8 mouse cellular contexts compared by ENCODE assay signal in genomic region chr16:28793115-28793514, GRCm38 (mm10). TPM values are rescaled to one million over a fixed set of nuclear protein-coding genes. Genes with fewer than 3 reads are reported as not detected.
DNase-seq lines count a peak whose midpoint lies in the region; ATAC-seq and TF ChIP-seq lines count a peak whose summit lies in the region.

No protein-coding gene starts in this region.

- H3K4me2 ChIP-seq in heart, embryonic 12.5 days: no peak overlapping the region
- H3K4me2 ChIP-seq in neural tube, embryonic 11.5 days (ENCODE audit: low read depth): no peak overlapping the region

- no peak overlapping the region for H3K9ac ChIP-seq in heart, embryonic 12.5 days
- H3K9ac ChIP-seq in ES-E14 (ENCODE audit: insufficient read depth, low read depth, low read length, poor library complexity, severe bottlenecking): no peak overlapping the region
- no peak overlapping the region for H3K9ac ChIP-seq in neural tube, embryonic 11.5 days (ENCODE audit: low read length)

- intact Hi-C loops in heart, postnatal 10 days (cut with DNase I): loop anchor here (1.0 kb wide), 1 partner anchor 200 kb away; no protein-coding TSS in a partner anchor

- no peak overlapping the region for H3K27ac ChIP-seq in heart, embryonic 12.5 days (ENCODE audit: poor library complexity, severe bottlenecking)
- H3K27ac ChIP-seq in ES-E14 (ENCODE audit: insufficient read depth, low read depth, low read length, poor library complexity, severe bottlenecking): no peak overlapping the region
- no peak overlapping the region for H3K27ac ChIP-seq in neural tube, embryonic 11.5 days (ENCODE audit: low read depth, low read length)

- WGBS in heart, embryonic 12.5 days: 6% methylated on average over 4 of the region's 4 CpGs
- WGBS in neural tube, embryonic 11.5 days: 3% methylated on average over 4 of the region's 4 CpGs

- no peaks in the 10 kb centered on the region for H3K4me1 ChIP-seq in heart, embryonic 12.5 days (replicated peaks)
- no peaks in the 10 kb centered on the region for H3K4me1 ChIP-seq in ES-E14 (ENCODE audit: control insufficient read depth in 2 of 2, insufficient read depth in 2 of 2, low read length in 2 of 2, poor library complexity in 1 of 2)
- no peaks in the 10 kb centered on the region for H3K4me1 ChIP-seq in neural tube, embryonic 11.5 days (ENCODE audit: control insufficient read depth, insufficient read depth, low read length)

- H3K4me3 ChIP-seq in heart, embryonic 12.5 days: no peak overlapping the region
- H3K4me3 ChIP-seq in ES-E14 (ENCODE audit: insufficient read depth in 1 of 2, low read depth in 1 of 2, low read length in 2 of 2, poor library complexity in 1 of 2, severe bottlenecking in 1 of 2): no peak overlapping the region
- H3K4me3 ChIP-seq in neural tube, embryonic 11.5 days (ENCODE audit: low read depth, low read length): no peak overlapping the region

- in situ Hi-C loops in ES-E14 (cut with MboI; ENCODE audit: low sequenced_read_pairs in 2 of 2, unreplicated experiment in 2 of 2): no loop called here

- no peaks in the 10 kb centered on the region for H3K9me3 ChIP-seq in heart, embryonic 12.5 days (replicated peaks)
- no peaks in the 10 kb centered on the region for H3K9me3 ChIP-seq in ES-E14 (ENCODE audit: control insufficient read depth, insufficient read depth, low read depth, low read length)
- no peaks in the 10 kb centered on the region for H3K9me3 ChIP-seq in neural tube, embryonic 11.5 days (ENCODE audit: control insufficient read depth, low read length)

- no peaks in the 10 kb centered on the region for H3K27me3 ChIP-seq in heart, embryonic 12.5 days (replicated peaks)
- H3K27me3 ChIP-seq in neural tube, embryonic 11.5 days (ENCODE audit: control insufficient read depth, insufficient read depth, low read length): no peaks in the 10 kb centered on the region

- peak; percentile 29 to 59 for DNase-seq in heart, postnatal 10 days
- DNase-seq in ES-E14 (ENCODE audit: low read depth, low spot score): peak; percentile 47
- peak; percentile 56 for DNase-seq in cerebellum, adult 8-10 months
- peak; percentile 23 to 58 for DNase-seq in left cerebral cortex, adult 18-20 months (ENCODE audit: low spot score in 2 of 2)
- peak; percentile 54 for DNase-seq in neural tube, embryonic 11.5 days (ENCODE audit: low spot score)
- DNase-seq in thymus, adult 18-20 months: no peak

- no peaks in the 10 kb centered on the region for H3K36me3 ChIP-seq in heart, embryonic 12.5 days
- no peaks in the 10 kb centered on the region for H3K36me3 ChIP-seq in ES-E14 (ENCODE audit: control insufficient read depth, insufficient read depth, low read length, poor library complexity, severe bottlenecking)
- H3K36me3 ChIP-seq in neural tube, embryonic 11.5 days (ENCODE audit: control insufficient read depth, insufficient read depth, low read length): no peaks in the 10 kb centered on the region

- ATAC-seq in heart, embryonic 12.5 days (ENCODE audit: insufficient number of reproducible peaks, low FRiP score): no peak
- peak; percentile 78 for ATAC-seq in frontal cortex, adult (ENCODE audit: low TSS enrichment)
- no peak; the same call in 1 of the 2 replicates for ATAC-seq in neural tube, embryonic 11.5 days (ENCODE audit: insufficient read depth, low FRiP score, low TSS enrichment)

TF ChIP-seq in ES-E14, 5 proteins besides CTCF, POLR2A, EP300 and RAD21:
- TF ChIP-seq MAFK (IDR thresholded peaks at IDR 0.05; ENCODE audit: insufficient read depth, low read depth, low read length) (no peak), ZNF384 (IDR thresholded peaks at IDR 0.05; ENCODE audit: low read depth, low read length) (no peak), CHD2 (IDR thresholded peaks at IDR 0.05; ENCODE audit: low read depth, low read length) (no peak), HCFC1 (IDR thresholded peaks at IDR 0.05; ENCODE audit: borderline replicate concordance, insufficient read depth, low read length) (no peak), ZC3H11A (IDR thresholded peaks at IDR 0.05; ENCODE audit: borderline replicate concordance, low read depth, low read length) (no peak; the same call in 1 of the 2 replicates)

RNA-seq across cellular contexts. Expression of gene Fgf12, which starts 40.2 kb away (rescaled TPM):
- 10 to 100 TPM in 1 of 2 experiments, 1 to 10 TPM in 1; 9.1 to 26.9 TPM for total RNA-seq in heart, postnatal 10 days (2021)
- polyA plus RNA-seq in heart, embryonic 12.5 days (2016; fragmentation: Nextera tagmentation; extraction: Ambion mirVana): 5.2 and 8.3 TPM in 2 replicates
- not detected in 2 replicates for total RNA-seq in ES-E14 (2012; rRNA removed)
- 100 to 1,000 TPM; 287 to 324 TPM for total RNA-seq in left cerebral cortex, adult 18-20 months (2021)
- polyA plus RNA-seq in neural tube, embryonic 11.5 days (2014; fragmentation: Nextera tagmentation; extraction: Ambion mirVana): 7.7 and 7.8 TPM in 2 replicates

Comparison
In these comparisons a context has a peak if more than half of its experiments do, and no peak if none do; other contexts are left out.
1. DNase-seq: peak in heart, postnatal 10 days (2 of 2), ES-E14 (single experiment), cerebellum, adult 8-10 months (single experiment), left cerebral cortex, adult 18-20 months (2 of 2) and neural tube, embryonic 11.5 days (single experiment); none in thymus, adult 18-20 months (0 of 2).
2. RNA of gene Fgf12, which starts 40.2 kb away (total RNA-seq): 287 to 324 TPM in left cerebral cortex, adult 18-20 months; 9.1 to 26.9 TPM in heart, postnatal 10 days and not detected in ES-E14; every median in the first group is over 10 times any median in the second.